Mouse (Mus musculus) spleen, adult 2 months (tissue): Measurements from ENCODE around the gene H2al1j. TPM values are rescaled to one million over a fixed set of nuclear protein-coding genes. Genes with fewer than 3 reads are reported as not detected.

Experiments
- DNase-seq, 2 experiments: peaks; one replicate each; pipeline versions ENCODE4 v3.0.0 to v3.0.0-alpha.2; 2012 to 2021; ENCODE audit warnings: low spot score in 2 of 2, low read depth in 1 of 2
- H3K27ac ChIP-seq: fragments of 200-500 bp; 2 replicates; pipeline ENCODE4 v1.5.1; 2012; ENCODE audit warnings: low read length, inconsistent platforms; ENCODE audit not compliant: insufficient read depth
- H3K27me3 ChIP-seq: fragments of 200-500 bp; 2 replicates; pipeline ENCODE4 v1.6.1; 2012; ENCODE audit warnings: mild to moderate bottlenecking, moderate library complexity, low read length, inconsistent platforms; ENCODE audit not compliant: control insufficient read depth, insufficient read depth
- H3K36me3 ChIP-seq: fragments of 200-500 bp; 2 replicates; pipeline ENCODE4 v1.6.1; 2012; ENCODE audit warnings: mild to moderate bottlenecking, low read length, inconsistent platforms; ENCODE audit not compliant: control insufficient read depth, insufficient read depth
- H3K4me1 ChIP-seq: fragments of 200-500 bp; 2 replicates; pipeline ENCODE4 v1.6.1; 2011; ENCODE audit warnings: inconsistent platforms; ENCODE audit not compliant: control insufficient read depth, insufficient read depth, insufficient read length
- H3K4me3 ChIP-seq: fragments of 200-500 bp; 2 replicates; pipeline ENCODE4 v1.5.1; 2011; ENCODE audit warnings: mild to moderate bottlenecking, inconsistent platforms; ENCODE audit not compliant: insufficient read depth, insufficient read length; ENCODE audit errors: extremely low read depth
- CTCF ChIP-seq: fragments of 200-500 bp; IDR thresholded peaks from 2 replicates; pipeline ENCODE4 v1.5.1; 2011; ENCODE audit warnings: mild to moderate bottlenecking, inconsistent platforms; ENCODE audit not compliant: insufficient read depth, insufficient read length, insufficient replicate concordance; ENCODE audit errors: extremely low read depth
- POLR2A ChIP-seq: fragments of 200-500 bp; IDR thresholded peaks from 2 replicates; pipeline ENCODE4 v1.6.1; 2011; ENCODE audit warnings: low read depth, low read length, inconsistent platforms
- WGBS: fragments of 180-500 bp; shearing (Covaris S2); methylation state at CpG from one replicate; pipeline ENCODE4 v1.1.7; 2018; 5-methylcytosine and 5-hydroxymethylcytosine counted together
- polyA plus RNA-seq: library from polyadenylated mRNA; depleted of rRNA; stranded (reverse); fragments of >200 nt; gene quantifications from 2 replicates; pipeline ENCODE4 v1.2.3, GENCODE M21; 2012; rRNA removed

H2al1j gene
- polyA plus RNA-seq, 1 experiment: not detected

DNA sequence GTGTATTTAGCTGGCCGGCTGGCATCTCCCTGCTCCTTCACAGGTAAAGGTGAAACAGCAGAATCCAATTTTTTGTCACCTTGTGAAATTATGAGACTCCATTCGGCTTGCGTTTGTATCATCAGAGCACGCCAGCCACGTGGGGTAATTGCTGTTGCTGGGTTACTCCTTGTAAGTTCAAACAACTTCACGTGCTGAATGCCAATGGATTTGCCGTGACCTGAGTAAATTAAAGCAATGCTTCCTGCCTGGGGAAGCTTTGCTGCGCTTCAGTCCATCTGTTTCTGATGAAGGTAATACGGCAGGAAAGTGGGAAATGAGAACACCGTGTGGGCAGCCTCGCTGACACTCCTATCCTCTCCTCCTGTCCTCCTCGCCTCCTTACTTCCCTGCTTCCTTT, 37.5 kb downstream of the H2al1j start:
- no peak for DNase-seq
- no peak overlapping the region for H3K27ac ChIP-seq
- H3K36me3 ChIP-seq: no peaks in the 10 kb centered on the region
- TF ChIP-seq POLR2A (no peak), CTCF (no peak)
- no peaks in the 10 kb centered on the region for H3K4me1 ChIP-seq
- no peak overlapping the region for H3K4me3 ChIP-seq
- H3K27me3 ChIP-seq: no peaks in the 10 kb centered on the region
- WGBS: 78% methylated on average over 12 of the region's 12 CpGs

Other genes starting within 250 kb of the H2al1j start
- gene H2al1a, start 28.6 kb upstream of the H2al1j start, polyA plus RNA-seq: not detected in 2 replicates
- not detected in 2 replicates for gene H2al1b, start 25.4 kb upstream of the H2al1j start, polyA plus RNA-seq
- not detected in 2 replicates for gene H2al1c, start 22.2 kb upstream of the H2al1j start, polyA plus RNA-seq
- gene H2al1d, start 19.0 kb upstream of the H2al1j start, polyA plus RNA-seq: not detected in 2 replicates
- gene H2al1e, start 15.9 kb upstream of the H2al1j start, polyA plus RNA-seq: not detected in 2 replicates
- gene H2al1f, start 12.7 kb upstream of the H2al1j start, polyA plus RNA-seq: not detected in 2 replicates
- not detected in 2 replicates for gene H2al1g, start 9.6 kb upstream of the H2al1j start, polyA plus RNA-seq
- gene H2al1h, start 6.3 kb upstream of the H2al1j start, polyA plus RNA-seq: not detected in 2 replicates
- gene H2al1i, start 3.2 kb upstream of the H2al1j start, polyA plus RNA-seq: not detected in 2 replicates